Mouse (Mus musculus): Measurements from ENCODE around the gene Tsc22d1. TPM values are rescaled to one million over a fixed set of nuclear protein-coding genes. Genes with fewer than 3 reads are reported as not detected.

The Tsc22d1 gene
- total and polyA plus RNA-seq, 2 experiments: 28.3 to 33.3 TPM

GRCm38 (mm10) chr14:76527030-76527719 lies 112.4 kb downstream of the Tsc22d1 start:
- Histone ChIP-seq H3K79me2 (ENCODE audit: control insufficient read depth, insufficient read depth, low read length) (no peaks in the 10 kb centered on the region), H3K4me1 (ENCODE audit: control insufficient read depth, insufficient read depth, low read length) (no peaks in the 10 kb centered on the region; the same call in 1 of the 2 replicates), H3K27me3 (ENCODE audit: control insufficient read depth, insufficient read depth, low read length) (no peaks in the 10 kb centered on the region), H3K27ac (replicated peaks; ENCODE audit: insufficient read depth, low read depth, low read length) (no peak overlapping the region), H3K9ac (ENCODE audit: low read depth, low read length) (no peak overlapping the region), H3K4me3 (ENCODE audit: insufficient read depth, low read depth, low read length) (no peak overlapping the region), H3K36me3 (ENCODE audit: control insufficient read depth, insufficient read depth, low read length) (no peaks in the 10 kb centered on the region)
- WGBS: 95% methylated on average over 20 of the region's 20 CpGs
- DNase-seq (ENCODE audit: extremely low read depth, low read depth, low spot score): no peak
- TF ChIP-seq POLR2A (IDR thresholded peaks at IDR 0.05; ENCODE audit: extremely low read depth, insufficient read depth, low read length) (no peak), CTCF (IDR thresholded peaks at IDR 0.05; ENCODE audit: low read depth, low read length) (no peak)

- no peak overlapping the region for H3K9ac ChIP-seq (ENCODE audit: low read depth, low read length)
- no peak for DNase-seq (ENCODE audit: extremely low read depth, low read depth, low spot score)
- no peak overlapping the region for H3K4me3 ChIP-seq (ENCODE audit: insufficient read depth, low read depth, low read length)
- H3K27me3 ChIP-seq (ENCODE audit: control insufficient read depth, insufficient read depth, low read length): no peaks in the 10 kb centered on the region
- no peaks in the 10 kb centered on the region for H3K36me3 ChIP-seq (ENCODE audit: control insufficient read depth, insufficient read depth, low read length)
- WGBS: 87% methylated on average over 9 of the region's 9 CpGs
- no peak overlapping the region for H3K27ac ChIP-seq (replicated peaks; ENCODE audit: insufficient read depth, low read depth, low read length)
- H3K4me1 ChIP-seq (ENCODE audit: control insufficient read depth, insufficient read depth, low read length): no peaks in the 10 kb centered on the region; the same call in 1 of the 2 replicates
- H3K79me2 ChIP-seq (ENCODE audit: control insufficient read depth, insufficient read depth, low read length): no peaks in the 10 kb centered on the region
- TF ChIP-seq CTCF (IDR thresholded peaks at IDR 0.05; ENCODE audit: low read depth, low read length) (no peak), POLR2A (IDR thresholded peaks at IDR 0.05; ENCODE audit: extremely low read depth, insufficient read depth, low read length) (no peak)
These were observed 113.1 kb downstream of the Tsc22d1 start for GRCm38 (mm10) chr14:76527758-76528313.

GRCm38 (mm10) chr14:76528641-76529040 lies 113.9 kb downstream of the Tsc22d1 start:
- TF ChIP-seq CTCF (IDR thresholded peaks at IDR 0.05; ENCODE audit: low read depth, low read length) (no peak), POLR2A (IDR thresholded peaks at IDR 0.05; ENCODE audit: extremely low read depth, insufficient read depth, low read length) (no peak)
- Histone ChIP-seq H3K36me3 (ENCODE audit: control insufficient read depth, insufficient read depth, low read length) (no peaks in the 10 kb centered on the region), H3K4me3 (ENCODE audit: insufficient read depth, low read depth, low read length) (no peak overlapping the region), H3K27ac (replicated peaks; ENCODE audit: insufficient read depth, low read depth, low read length) (no peak overlapping the region), H3K27me3 (ENCODE audit: control insufficient read depth, insufficient read depth, low read length) (no peaks in the 10 kb centered on the region), H3K9ac (ENCODE audit: low read depth, low read length) (no peak overlapping the region), H3K79me2 (ENCODE audit: control insufficient read depth, insufficient read depth, low read length) (no peaks in the 10 kb centered on the region), H3K4me1 (ENCODE audit: control insufficient read depth, insufficient read depth, low read length) (peaks cover 5% of the 10 kb centered on the region)
- peak; percentile 30 for DNase-seq (ENCODE audit: extremely low read depth, low read depth, low spot score)
- 29% methylated on average over 5 of the region's 5 CpGs for WGBS

GRCm38 (mm10) chr14:76531027-76531660 lies 116.4 kb downstream of the Tsc22d1 start:
- 95% methylated on average over 7 of the region's 7 CpGs for WGBS
- Histone ChIP-seq H3K27me3 (ENCODE audit: control insufficient read depth, insufficient read depth, low read length) (no peaks in the 10 kb centered on the region), H3K4me3 (ENCODE audit: insufficient read depth, low read depth, low read length) (no peak overlapping the region), H3K79me2 (ENCODE audit: control insufficient read depth, insufficient read depth, low read length) (no peaks in the 10 kb centered on the region), H3K27ac (replicated peaks; ENCODE audit: insufficient read depth, low read depth, low read length) (no peak overlapping the region), H3K36me3 (ENCODE audit: control insufficient read depth, insufficient read depth, low read length) (no peaks in the 10 kb centered on the region), H3K9ac (ENCODE audit: low read depth, low read length) (no peak overlapping the region), H3K4me1 (ENCODE audit: control insufficient read depth, insufficient read depth, low read length) (peaks cover 6% of the 10 kb centered on the region)
- TF ChIP-seq POLR2A (IDR thresholded peaks at IDR 0.05; ENCODE audit: extremely low read depth, insufficient read depth, low read length) (no peak), CTCF (IDR thresholded peaks at IDR 0.05; ENCODE audit: low read depth, low read length) (no peak)
- DNase-seq (ENCODE audit: extremely low read depth, low read depth, low spot score): no peak

- peaks cover 11% of the 10 kb centered on the region for H3K4me1 ChIP-seq (ENCODE audit: control insufficient read depth, insufficient read depth, low read length)
- no peak for TF ChIP-seq CTCF (IDR thresholded peaks at IDR 0.05; ENCODE audit: low read depth, low read length)
- TF ChIP-seq POLR2A (IDR thresholded peaks at IDR 0.05; ENCODE audit: extremely low read depth, insufficient read depth, low read length): no peak
- H3K79me2 ChIP-seq (ENCODE audit: control insufficient read depth, insufficient read depth, low read length): no peaks in the 10 kb centered on the region
- no peak overlapping the region for H3K9ac ChIP-seq (ENCODE audit: low read depth, low read length)
- DNase-seq (ENCODE audit: extremely low read depth, low read depth, low spot score): no peak
- H3K27me3 ChIP-seq (ENCODE audit: control insufficient read depth, insufficient read depth, low read length): no peaks in the 10 kb centered on the region
- no peaks in the 10 kb centered on the region for H3K36me3 ChIP-seq (ENCODE audit: control insufficient read depth, insufficient read depth, low read length)
- no peak overlapping the region for H3K4me3 ChIP-seq (ENCODE audit: insufficient read depth, low read depth, low read length)
- WGBS: 56% methylated on average over 20 of the region's 20 CpGs
- H3K27ac ChIP-seq (replicated peaks; ENCODE audit: insufficient read depth, low read depth, low read length): no peak overlapping the region
These were observed 117.8 kb downstream of the Tsc22d1 start for GRCm38 (mm10) chr14:76532257-76533169.

Measured in liver, adult 2 months (tissue).